Mouse (Mus musculus) myocyte (in vitro differentiated cells): ENCODE data around the gene Sema6d.

Source experiments
- CEBPB ChIP-seq: IDR thresholded peaks from 2 replicates; pipeline ENCODE4 v1.6.1; 2011; ENCODE audit warnings: mild to moderate bottlenecking, moderate library complexity; ENCODE audit not compliant: poor library complexity, insufficient read depth, severe bottlenecking
- MAX ChIP-seq: IDR thresholded peaks from one replicate; pipeline ENCODE4 v1.6.1; 2011; ENCODE audit warnings: low read depth, mild to moderate bottlenecking, control low read depth
- POLR2A ChIP-seq: IDR thresholded peaks from one replicate; pipeline ENCODE4 v1.6.1; 2011; ENCODE audit warnings: low read depth, mild to moderate bottlenecking, control low read depth, moderate library complexity; ENCODE audit not compliant: insufficient read length
- SRF ChIP-seq: IDR thresholded peaks from one replicate; pipeline ENCODE4 v1.6.1; 2011; ENCODE audit warnings: low read depth; ENCODE audit not compliant: control insufficient read depth, insufficient read length
- TCF12 ChIP-seq: IDR thresholded peaks from one replicate; pipeline ENCODE4 v1.6.1; 2011; ENCODE audit warnings: mild to moderate bottlenecking, control low read depth; ENCODE audit not compliant: poor library complexity, insufficient read depth, severe bottlenecking
- USF1 ChIP-seq: IDR thresholded peaks from one replicate; pipeline ENCODE4 v1.6.1; 2011; ENCODE audit warnings: low read depth, mild to moderate bottlenecking, control low read depth, moderate library complexity

DNA sequence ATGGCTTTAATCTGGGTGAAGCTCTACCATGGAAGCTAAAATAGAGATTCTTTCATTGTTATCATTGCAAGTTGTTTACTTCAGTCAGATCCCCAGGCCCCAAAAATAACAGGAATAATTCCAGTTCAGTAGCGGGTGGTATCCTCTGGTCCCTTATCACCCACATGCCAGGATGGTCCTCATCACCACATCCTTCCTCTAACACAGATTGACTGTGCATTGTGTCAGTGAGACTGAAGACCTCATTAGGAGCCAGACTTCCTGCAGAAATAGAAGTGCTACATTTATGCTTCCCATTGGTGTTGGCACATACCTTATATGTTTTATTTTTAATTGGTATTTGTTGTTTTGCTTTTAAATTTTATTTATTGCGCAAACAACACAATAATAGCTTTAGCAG, 354.4 kb downstream of the Sema6d start:
- no peak for TF ChIP-seq MAX
- no peak for TF ChIP-seq POLR2A
- TF ChIP-seq USF1 = no peak
- no peak for TF ChIP-seq CEBPB
- no peak for TF ChIP-seq TCF12
- TF ChIP-seq SRF = no peak
